Mouse (Mus musculus): ENCODE measurements around the gene Scaf8. TPM values are rescaled to one million over a fixed set of nuclear protein-coding genes. Genes with fewer than 3 reads are reported as not detected.
"Not testable (repeated sequence)": the region's sequence is repeated elsewhere in the genome, so short reads cannot be mapped to it uniquely, and the experiment has no call there.

The Scaf8 gene
- total RNA-seq (2021): 10 to 100 TPM; 58.8 to 63.6 TPM
- long read RNA-seq, experiment 1, full-length matches to known transcripts: 12 of 46 reads
- long read RNA-seq, experiment 1, partial matches to known transcripts: 10 of 46 reads
- long read RNA-seq, experiment 1, other reads (novel, unspliced or antisense): 24 of 46 reads
- long read RNA-seq, experiment 2, full-length matches to known transcripts: 7 of 30 reads
- long read RNA-seq, experiment 2, partial matches to known transcripts: 10 of 30 reads
- long read RNA-seq, experiment 2, other reads (novel, unspliced or antisense): 13 of 30 reads

- DNase-seq (ENCODE audit: extremely low spot score in 1 of 2, low spot score in 2 of 2): peak; percentile 95 to 97
- peak within 1 kb of the TSS; percentile 88 for H3K4me3 ChIP-seq
- intact Hi-C loops (cut with DNase I): loop anchor here (2.0 kb wide), 1 partner anchor 30 kb away; no protein-coding TSS in a partner anchor
- peak within 1 kb of the TSS; percentile 99 for H3K27ac ChIP-seq
- peak; percentile 78 for TF ChIP-seq CTCF (IDR thresholded peaks at IDR 0.05)
Measured at GRCm38 (mm10) chr17:3114720-3115379, at the start of gene Scaf8. Gene Scaf8, plus strand, starts transcription at chr17:3114972.

DNA sequence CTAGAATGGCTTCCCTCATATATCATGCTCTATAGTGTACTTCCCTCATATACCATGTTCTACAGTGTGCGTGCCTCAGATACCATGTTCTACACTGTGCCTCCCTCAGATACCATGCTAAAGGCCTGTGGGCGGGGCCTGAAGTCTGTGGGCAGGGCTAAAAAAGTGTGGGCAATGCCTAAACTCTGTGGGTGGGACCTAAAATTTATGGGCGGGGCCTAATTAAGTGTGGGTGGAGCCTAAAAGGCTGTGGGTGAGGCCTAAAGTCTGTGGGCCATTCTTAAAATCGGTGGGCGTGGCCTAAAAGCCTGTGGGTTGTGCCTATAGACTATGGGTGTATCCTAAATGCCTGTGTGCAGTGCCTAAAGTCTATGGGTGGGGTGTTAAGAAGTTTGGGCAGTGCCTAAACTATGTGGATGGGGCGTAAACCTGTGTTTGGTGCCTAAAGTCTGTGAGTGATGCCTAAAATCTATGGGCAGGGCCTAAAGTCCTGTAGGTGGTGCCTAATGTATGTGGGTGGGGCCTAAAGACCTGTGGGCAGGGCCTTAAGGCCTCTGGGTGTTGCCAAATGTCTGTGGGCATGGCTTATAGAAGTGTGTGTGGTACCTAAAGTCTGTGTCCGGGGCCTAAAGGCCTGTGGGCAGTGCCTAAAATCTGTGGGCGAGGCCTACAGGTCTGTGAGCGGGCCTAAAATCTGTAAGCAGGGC, 39.5 kb upstream of the Scaf8 start:
- DNase-seq (ENCODE audit: extremely low spot score in 1 of 2, low spot score in 2 of 2): no peak
- intact Hi-C loops (cut with DNase I): no loop called here
- Histone ChIP-seq H3K27ac (no peak overlapping the region), H3K4me3 (no peak overlapping the region)
- TF ChIP-seq CTCF (IDR thresholded peaks at IDR 0.05): no peak

- Histone ChIP-seq H3K27ac (no peak overlapping the region), H3K4me3 (no peak overlapping the region)
- DNase-seq (ENCODE audit: extremely low spot score in 1 of 2, low spot score in 2 of 2): no peak
- TF ChIP-seq CTCF (IDR thresholded peaks at IDR 0.05): no peak
- intact Hi-C loops (cut with DNase I): no loop called here
Measured at GRCm38 (mm10) chr17:3075873-3076245, 38.9 kb upstream of the Scaf8 start.

GRCm38 (mm10) chr17:3077936-3078335, 36.8 kb upstream of the Scaf8 start:
- DNase-seq (ENCODE audit: extremely low spot score in 1 of 2, low spot score in 2 of 2); intact Hi-C loops (cut with DNase I); H3K4me3 ChIP-seq; H3K27ac ChIP-seq: not testable (repeated sequence)

GRCm38 (mm10) chr17:3080587-3081349, 34.0 kb upstream of the Scaf8 start:
- DNase-seq (ENCODE audit: extremely low spot score in 1 of 2, low spot score in 2 of 2); intact Hi-C loops (cut with DNase I); H3K4me3 ChIP-seq; H3K27ac ChIP-seq: not testable (repeated sequence)

DNA sequence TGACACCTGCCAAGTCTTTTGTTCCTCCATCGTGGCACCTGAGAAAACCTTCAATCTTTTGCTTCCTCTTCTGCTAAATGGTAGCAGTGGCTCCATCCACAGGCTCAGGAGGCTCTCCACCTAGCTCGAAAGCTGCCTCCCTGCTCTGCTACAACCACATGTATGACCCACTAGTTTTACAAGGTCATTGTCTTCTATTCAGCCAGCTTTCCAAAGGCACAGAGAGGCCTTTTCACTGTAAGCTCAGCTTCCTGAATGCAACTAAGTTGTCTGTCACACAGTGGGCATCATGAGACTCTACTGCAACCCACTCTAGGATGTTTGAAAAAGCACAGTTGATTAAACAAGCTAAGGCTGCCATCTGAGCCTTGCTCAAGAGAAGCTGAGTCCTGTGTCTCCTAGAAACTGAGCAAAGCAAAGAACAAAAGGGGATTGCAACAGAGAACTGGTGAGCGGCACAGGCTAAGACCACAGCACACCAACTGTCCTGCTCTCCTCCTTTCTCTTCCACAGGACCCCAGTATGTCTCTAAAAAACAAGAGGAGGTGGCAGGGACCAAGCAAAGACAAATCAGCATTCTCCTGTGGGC, 33.2 kb upstream of the Scaf8 start:
- intact Hi-C loops (cut with DNase I); H3K27ac ChIP-seq: not testable (repeated sequence)
- H3K4me3 ChIP-seq: 0 out of 2 replicates have a peak overlapping the region, but pooled peaks have one; percentile 0
- DNase-seq (ENCODE audit: extremely low spot score in 1 of 2, low spot score in 2 of 2): peak; percentile 84 to 93

GRCm38 (mm10) chr17:3082125-3082755, 32.5 kb upstream of the Scaf8 start:
- H3K27ac ChIP-seq: peak overlapping the region; percentile 41; the same call in 1 of the 2 replicates
- intact Hi-C loops (cut with DNase I): not testable (repeated sequence)
- peak; percentile 49 to 50 for DNase-seq (ENCODE audit: extremely low spot score in 1 of 2, low spot score in 2 of 2)
- peak overlapping the region; percentile 7; the same call in 1 of the 2 replicates for H3K4me3 ChIP-seq

- H3K4me3 ChIP-seq: peak overlapping the region; percentile 65
- peak; percentile 40 for TF ChIP-seq CTCF (IDR thresholded peaks at IDR 0.05)
- intact Hi-C loops (cut with DNase I): not testable (repeated sequence)
- peak; percentile 50 to 65 for DNase-seq (ENCODE audit: extremely low spot score in 1 of 2, low spot score in 2 of 2)
- H3K27ac ChIP-seq: peak overlapping the region; percentile 64
Measured at GRCm38 (mm10) chr17:3082756-3083749, 31.7 kb upstream of the Scaf8 start.

DNA sequence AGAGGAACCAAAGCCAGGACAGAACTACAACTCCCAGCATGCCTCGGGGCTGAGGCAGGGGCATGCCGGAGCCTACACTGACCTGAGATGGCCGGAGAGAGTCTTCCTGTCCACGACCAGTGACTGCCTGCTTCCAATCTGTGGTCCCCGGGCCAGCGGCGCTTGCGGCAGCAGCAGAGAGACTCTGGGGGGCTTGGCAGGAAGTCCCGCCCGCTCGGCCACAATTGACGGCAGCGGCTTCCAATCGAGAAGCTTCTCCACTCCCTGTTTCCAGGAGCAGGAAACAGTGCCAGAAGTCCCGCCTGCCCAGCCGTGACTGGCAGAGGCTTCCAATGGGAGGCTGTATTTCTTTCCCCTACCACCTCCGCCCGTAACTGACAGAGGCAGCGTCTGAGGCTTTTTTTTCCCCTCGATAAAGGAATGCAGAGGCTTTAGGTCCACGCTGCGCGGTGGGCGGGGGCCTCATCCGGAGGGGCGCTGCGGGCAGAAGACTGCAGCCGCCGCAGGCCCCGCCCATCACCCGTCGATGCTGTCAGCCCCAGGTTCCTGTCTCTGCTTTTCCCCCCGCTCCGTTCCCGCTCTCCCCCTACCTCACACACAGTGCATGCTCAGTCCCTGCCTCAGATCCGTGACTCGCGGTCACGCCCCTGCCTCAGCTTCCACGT, 30.8 kb upstream of the Scaf8 start:
- peak; percentile 92 to 93 for DNase-seq (ENCODE audit: extremely low spot score in 1 of 2, low spot score in 2 of 2)
- H3K27ac ChIP-seq: peak overlapping the region; percentile 91
- intact Hi-C loops (cut with DNase I): loop anchor here (1.0 to 2.0 kb wide), 2 partner anchors 31 to 140 kb away; partner anchors contain the start of gene Scaf8
- no peak for TF ChIP-seq CTCF (IDR thresholded peaks at IDR 0.05)
- peak overlapping the region; percentile 65 for H3K4me3 ChIP-seq
